Mouse (Mus musculus) neural tube, embryonic 13.5 days (tissue): ENCODE measurements around the gene H3f3a. TPM values are rescaled to one million over a fixed set of nuclear protein-coding genes. Genes with fewer than 3 reads are reported as not detected.
A peak's percentile ranks its signal among the peaks of the same experiment; 100 is the strongest.

Experiments used
- ATAC-seq: fragments of 200-750 bp; cut with Nextera tagmentation; 2 replicates; pipeline ENCODE4 v1.8.0; 2017; ENCODE audit warnings: low read depth, mild to moderate bottlenecking, moderate TSS enrichment, moderate library complexity
- H3K27ac ChIP-seq: fragments of 300-500 bp; sonication (generic); replicated peaks from 2 replicates; pipeline ENCODE4 v1.5.1; 2015; ENCODE audit warnings: moderate library complexity, mild to moderate bottlenecking, inconsistent platforms
- H3K27me3 ChIP-seq: fragments of 300-500 bp; sonication (generic); 2 replicates; pipeline ENCODE4 v1.6.1; 2015; ENCODE audit warnings: mild to moderate bottlenecking, inconsistent platforms
- H3K36me3 ChIP-seq: fragments of 300-500 bp; sonication (generic); 2 replicates; pipeline ENCODE4 v1.6.1; 2015; ENCODE audit warnings: mild to moderate bottlenecking, inconsistent platforms
- H3K4me1 ChIP-seq: fragments of 300-500 bp; sonication (generic); replicated peaks from 2 replicates; pipeline ENCODE4 v1.6.1; 2015; ENCODE audit warnings: inconsistent platforms
- H3K4me2 ChIP-seq: fragments of 300-500 bp; sonication (generic); 2 replicates; pipeline ENCODE4 v1.6.1; 2015; ENCODE audit warnings: inconsistent platforms, mild to moderate bottlenecking, moderate library complexity
- H3K4me3 ChIP-seq: fragments of 300-500 bp; sonication (generic); 2 replicates; pipeline ENCODE4 v1.5.1; 2015; ENCODE audit warnings: mild to moderate bottlenecking, inconsistent platforms
- H3K9ac ChIP-seq: fragments of 300-500 bp; sonication (generic); 2 replicates; pipeline ENCODE4 v1.6.1; 2015; ENCODE audit warnings: moderate library complexity, mild to moderate bottlenecking, inconsistent platforms
- H3K9me3 ChIP-seq: fragments of 300-500 bp; sonication (generic); 2 replicates; pipeline ENCODE4 v1.6.1; 2016; ENCODE audit warnings: inconsistent platforms
- WGBS: fragments of 180-500 bp; shearing (Covaris S2); methylation state at CpG from one replicate; pipeline ENCODE4 v1.1.7; 2015; 5-methylcytosine and 5-hydroxymethylcytosine counted together
- polyA plus RNA-seq: library from polyadenylated mRNA; unstranded; fragments of >200 nt; fragmentation: Nextera tagmentation; extraction: Ambion mirVana; gene quantifications from 2 replicates; pipeline ENCODE4 v1.2.1, GENCODE M21; 2015

H3f3a gene
- polyA plus RNA-seq, 1 experiment from 2014 or later: 3,867 TPM

GRCm38 (mm10) chr1:180815371-180816024 is 1.8 kb upstream of the H3f3a start:
- WGBS: 48% methylated on average over 12 of the region's 12 CpGs
- H3K9me3 ChIP-seq: no peaks in the 10 kb centered on the region
- H3K4me1 ChIP-seq: peaks cover 28% of the 10 kb centered on the region
- peak overlapping the region; percentile 100 for H3K27ac ChIP-seq
- ATAC-seq: no peak
- no peaks in the 10 kb centered on the region for H3K27me3 ChIP-seq
- H3K9ac ChIP-seq: peak overlapping the region; percentile 57
- peak overlapping the region; percentile 58 for H3K4me2 ChIP-seq
- H3K36me3 ChIP-seq: peaks cover 4% of the 10 kb centered on the region
- no peak overlapping the region for H3K4me3 ChIP-seq

- ATAC-seq: peak; percentile 96
- peaks cover 21% of the 10 kb centered on the region for H3K36me3 ChIP-seq
- peak overlapping the region; percentile 65 for H3K4me2 ChIP-seq
- under 1% methylated on average over 48 of the region's 65 CpGs for WGBS
- peak overlapping the region; percentile 97 for H3K4me3 ChIP-seq
- H3K4me1 ChIP-seq: peaks cover 47% of the 10 kb centered on the region
- H3K27me3 ChIP-seq: no peaks in the 10 kb centered on the region
- H3K9me3 ChIP-seq: no peaks in the 10 kb centered on the region
- H3K9ac ChIP-seq: peak overlapping the region; percentile 100
- peak overlapping the region; percentile 100 for H3K27ac ChIP-seq
Measured at GRCm38 (mm10) chr1:180813409-180813884, 296 bp downstream of the H3f3a start.

- Histone ChIP-seq H3K4me2 (peak overlapping the region; percentile 65), H3K9ac (peak overlapping the region; percentile 100), H3K27me3 (no peaks in the 10 kb centered on the region), H3K36me3 (peaks cover 26% of the 10 kb centered on the region), H3K27ac (peak overlapping the region; percentile 100), H3K4me3 (peak overlapping the region; percentile 97), H3K4me1 (peaks cover 53% of the 10 kb centered on the region), H3K9me3 (no peaks in the 10 kb centered on the region)
- WGBS: under 1% methylated on average over 71 of the region's 71 CpGs
- ATAC-seq: peak; percentile 29
Measured at GRCm38 (mm10) chr1:180812463-180813408, 1.0 kb downstream of the H3f3a start.

- Histone ChIP-seq H3K27ac (peak overlapping the region; percentile 100), H3K9ac (peak overlapping the region; percentile 100), H3K4me2 (peak overlapping the region; percentile 65), H3K36me3 (peaks cover 35% of the 10 kb centered on the region), H3K4me1 (peaks cover 61% of the 10 kb centered on the region), H3K4me3 (peak overlapping the region; percentile 97), H3K27me3 (no peaks in the 10 kb centered on the region), H3K9me3 (no peaks in the 10 kb centered on the region)
- ATAC-seq: no peak
- WGBS: 6% methylated on average over 27 of the region's 27 CpGs
Measured at GRCm38 (mm10) chr1:180811596-180812462, 1.9 kb downstream of the H3f3a start.

- Histone ChIP-seq H3K4me1 (peaks cover 65% of the 10 kb centered on the region), H3K4me3 (peak overlapping the region; percentile 97), H3K36me3 (peaks cover 44% of the 10 kb centered on the region), H3K27ac (no peak overlapping the region), H3K9me3 (no peaks in the 10 kb centered on the region), H3K4me2 (peak overlapping the region; percentile 65), H3K9ac (0 out of 2 replicates have a peak overlapping the region, but pooled peaks have one; percentile 52), H3K27me3 (no peaks in the 10 kb centered on the region)
- ATAC-seq: no peak
- 76% methylated on average over 7 of the region's 7 CpGs for WGBS
Measured at GRCm38 (mm10) chr1:180810976-180811375, 2.8 kb downstream of the H3f3a start.

- peak overlapping the region; percentile 19 for H3K4me2 ChIP-seq
- no peak overlapping the region for H3K27ac ChIP-seq
- no peak for ATAC-seq
- no peaks in the 10 kb centered on the region for H3K27me3 ChIP-seq
- H3K4me3 ChIP-seq: 0 out of 2 replicates have a peak overlapping the region, but pooled peaks have one; percentile 5
- peaks cover 56% of the 10 kb centered on the region for H3K4me1 ChIP-seq
- no peaks in the 10 kb centered on the region for H3K9me3 ChIP-seq
- WGBS: 86% methylated on average over 5 of the region's 5 CpGs
- 0 out of 2 replicates have a peak overlapping the region, but pooled peaks have one; percentile 45 for H3K9ac ChIP-seq
- peaks cover 65% of the 10 kb centered on the region for H3K36me3 ChIP-seq
Measured at GRCm38 (mm10) chr1:180808831-180809230, 4.9 kb downstream of the H3f3a start.

- peaks cover 32% of the 10 kb centered on the region for H3K4me1 ChIP-seq
- no peak overlapping the region for H3K4me3 ChIP-seq
- WGBS: 94% methylated on average over 6 of the region's 6 CpGs
- peaks cover 83% of the 10 kb centered on the region for H3K36me3 ChIP-seq
- no peaks in the 10 kb centered on the region for H3K27me3 ChIP-seq
- no peaks in the 10 kb centered on the region for H3K9me3 ChIP-seq
- no peak overlapping the region for H3K9ac ChIP-seq
- ATAC-seq: no peak
- no peak overlapping the region for H3K4me2 ChIP-seq
- no peak overlapping the region for H3K27ac ChIP-seq
Measured at GRCm38 (mm10) chr1:180803881-180804280, 9.9 kb downstream of the H3f3a start.

GRCm38 (mm10) chr1:180801466-180801994 is 12.2 kb downstream of the H3f3a start:
- H3K9me3 ChIP-seq: no peaks in the 10 kb centered on the region
- H3K36me3 ChIP-seq: peaks cover 62% of the 10 kb centered on the region
- no peak overlapping the region for H3K9ac ChIP-seq
- ATAC-seq: no peak
- no peak overlapping the region for H3K27ac ChIP-seq
- 75% methylated on average over 3 of the region's 3 CpGs for WGBS
- no peak overlapping the region for H3K4me2 ChIP-seq
- H3K4me1 ChIP-seq: peaks cover 13% of the 10 kb centered on the region
- H3K27me3 ChIP-seq: no peaks in the 10 kb centered on the region
- H3K4me3 ChIP-seq: no peak overlapping the region

GRCm38 (mm10) chr1:180800814-180801213 is 12.9 kb downstream of the H3f3a start:
- H3K4me1 ChIP-seq: peaks cover 8% of the 10 kb centered on the region; the same call in 1 of the 2 replicates
- H3K27me3 ChIP-seq: no peaks in the 10 kb centered on the region
- no peak for ATAC-seq
- no peak overlapping the region for H3K4me3 ChIP-seq
- no peak overlapping the region for H3K4me2 ChIP-seq
- peaks cover 55% of the 10 kb centered on the region for H3K36me3 ChIP-seq
- no peaks in the 10 kb centered on the region for H3K9me3 ChIP-seq
- 65% methylated on average over 2 of the region's 2 CpGs for WGBS
- no peak overlapping the region for H3K9ac ChIP-seq
- H3K27ac ChIP-seq: no peak overlapping the region

GRCm38 (mm10) chr1:180800022-180800421 is 13.7 kb downstream of the H3f3a start:
- Histone ChIP-seq H3K4me1 (no peaks in the 10 kb centered on the region), H3K9me3 (no peaks in the 10 kb centered on the region), H3K4me3 (no peak overlapping the region), H3K36me3 (peaks cover 47% of the 10 kb centered on the region), H3K27ac (no peak overlapping the region), H3K27me3 (no peaks in the 10 kb centered on the region), H3K9ac (no peak overlapping the region), H3K4me2 (no peak overlapping the region)
- WGBS: 94% methylated on average over 5 of the region's 5 CpGs
- no peak for ATAC-seq

GRCm38 (mm10) chr1:180799253-180799652 is 14.5 kb downstream of the H3f3a start:
- Histone ChIP-seq H3K27me3 (no peaks in the 10 kb centered on the region), H3K36me3 (peaks cover 39% of the 10 kb centered on the region), H3K9me3 (no peaks in the 10 kb centered on the region), H3K4me2 (no peak overlapping the region), H3K9ac (no peak overlapping the region), H3K4me1 (peaks cover 4% of the 10 kb centered on the region), H3K4me3 (no peak overlapping the region), H3K27ac (no peak overlapping the region)
- 89% methylated on average over 5 of the region's 5 CpGs for WGBS
- ATAC-seq: no peak
